In the genomic region with DNA sequence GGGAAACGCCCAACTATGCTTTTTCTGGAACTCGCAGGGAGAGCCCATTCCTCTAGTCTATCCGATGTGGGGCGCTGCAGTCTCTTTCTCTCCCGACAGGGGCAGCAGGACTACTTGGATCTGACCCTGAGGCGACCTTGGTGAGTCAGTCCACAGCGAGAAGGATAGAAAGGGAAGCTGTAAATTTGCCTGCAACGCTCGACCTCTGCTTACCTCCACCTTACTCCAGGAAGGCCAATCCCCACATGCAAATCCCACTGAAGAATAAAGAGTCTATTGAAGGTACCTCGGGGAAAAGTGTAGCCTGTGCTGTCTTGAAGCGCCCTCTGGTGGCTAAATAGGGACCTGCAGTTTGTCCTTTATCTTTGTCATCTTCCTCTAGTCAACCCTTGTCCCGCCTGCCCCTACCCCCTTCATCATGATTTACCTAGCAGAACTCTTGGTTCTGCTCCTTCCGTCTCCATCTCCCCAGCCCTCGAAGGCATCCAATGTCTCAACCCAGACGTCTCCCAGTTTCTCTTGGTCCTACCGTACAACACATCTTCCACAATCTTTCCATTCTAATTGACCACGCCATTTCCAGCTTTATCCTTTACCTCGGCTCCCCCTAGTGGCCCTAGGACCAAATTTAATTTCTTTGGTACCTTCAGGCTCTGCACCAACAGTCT, we compare ENCODE assay signal across 8 mouse cellular contexts. TPM values are rescaled to one million over a fixed set of nuclear protein-coding genes. Genes with fewer than 3 reads are reported as not detected.
A peak's percentile ranks its signal among the peaks of the same experiment; 100 is the strongest.
DNase-seq lines count a peak whose midpoint lies in the region; ATAC-seq lines count a peak whose summit lies in the region.

No protein-coding gene starts in this region.

- peak overlapping the region; percentile 60; the same call in 1 of the 2 replicates for H3K27ac ChIP-seq in hindbrain, embryonic 15.5 days (replicated peaks)

- peak; percentile 59 for ATAC-seq in hindbrain, embryonic 15.5 days (ENCODE audit: low FRiP score, low read depth)

- H3K27me3 ChIP-seq in hindbrain, embryonic 15.5 days, result 0 out of 2 replicates have a peak, but pooled peaks cover 3% of the 10 kb centered on the region

- peaks cover 38% of the 10 kb centered on the region for H3K4me1 ChIP-seq in hindbrain, embryonic 15.5 days (replicated peaks)

- H3K9me3 ChIP-seq in hindbrain, embryonic 15.5 days, result no peaks in the 10 kb centered on the region

- peak overlapping the region; percentile 63 for H3K4me2 ChIP-seq in hindbrain, embryonic 15.5 days

- no peaks in the 10 kb centered on the region for H3K36me3 ChIP-seq in hindbrain, embryonic 15.5 days

- DNase-seq in R1 (ENCODE audit: low read depth, low spot score), result peak; percentile 94
- peak; percentile 95 to 96 for DNase-seq in cerebellum, postnatal 25 days
- peak; percentile 94 to 96 for DNase-seq in frontal cortex, postnatal 36 days (ENCODE audit: low spot score in 2 of 2)
- peak; percentile 89 for DNase-seq in left cerebral cortex, adult 11 months (ENCODE audit: low spot score)
- peak; percentile 73 to 89 for DNase-seq in lung, postnatal 4 days
- DNase-seq in retina, postnatal 7 days (ENCODE audit: low read depth, low spot score), result peak; percentile 83
- DNase-seq in urinary bladder, adult 2 months (ENCODE audit: low spot score), result peak; percentile 69

- under 1% methylated on average over 18 of the region's 18 CpGs for WGBS in hindbrain, embryonic 15.5 days

- H3K9ac ChIP-seq in hindbrain, embryonic 15.5 days, result peak overlapping the region; percentile 40; the same call in 1 of the 2 replicates

- peak overlapping the region; percentile 35 for H3K4me3 ChIP-seq in hindbrain, embryonic 15.5 days

RNA-seq across cellular contexts. Expression of a gene that starts 4.3 kb away (rescaled TPM):
- polyA plus RNA-seq in hindbrain, embryonic 15.5 days (2015; fragmentation: Nextera tagmentation; extraction: Ambion mirVana), result 5.1 and 5.9 TPM in 2 replicates
- 3.3 and 4.5 TPM in 2 replicates for polyA plus RNA-seq in urinary bladder, adult 2 months (2012; rRNA removed)

Comparison
In these comparisons a context has a peak if more than half of its experiments do, and no peak if none do; other contexts are left out.
1. Peak in every context shown above with its lines: DNase-seq, ATAC-seq, H3K4me3 ChIP-seq and H3K27ac ChIP-seq.